Mouse (Mus musculus) liver, postnatal 0 days (tissue): ENCODE measurements around the gene Wdr3. TPM values are rescaled to one million over a fixed set of nuclear protein-coding genes. Genes with fewer than 3 reads are reported as not detected.

Experiments used
- ATAC-seq: fragments of 200-750 bp; cut with Nextera tagmentation; 2 replicates; pipeline ENCODE4 v1.8.0; 2017; ENCODE audit warnings: mild to moderate bottlenecking, moderate library complexity
- DNase-seq: peaks from one replicate; pipeline ENCODE4 v3.0.0-alpha.2; 2016
- H3K27ac ChIP-seq: fragments of 300-500 bp; sonication (generic); 2 replicates; pipeline ENCODE4 v1.5.1; 2014; ENCODE audit warnings: antibody characterized with exemption, moderate library complexity, mild to moderate bottlenecking, low read depth
- H3K27me3 ChIP-seq: fragments of 300-500 bp; sonication (generic); 2 replicates; pipeline ENCODE4 v1.6.1; 2014; ENCODE audit warnings: low read length, control low read depth, mixed read lengths; ENCODE audit not compliant: insufficient read depth
- H3K36me3 ChIP-seq: fragments of 300-500 bp; sonication (generic); replicated peaks from 2 replicates; pipeline ENCODE4 v1.6.1; 2014; ENCODE audit warnings: mild to moderate bottlenecking, control low read depth, low read length, moderate library complexity, mixed read lengths; ENCODE audit not compliant: insufficient read depth
- H3K4me1 ChIP-seq: fragments of 300-500 bp; sonication (generic); 2 replicates; pipeline ENCODE4 v1.6.1; 2014; ENCODE audit warnings: antibody characterized with exemption, mild to moderate bottlenecking, control low read depth; ENCODE audit not compliant: insufficient read depth
- H3K4me2 ChIP-seq: fragments of 300-500 bp; sonication (generic); 2 replicates; pipeline ENCODE4 v1.6.1; 2014; ENCODE audit warnings: low read depth, mild to moderate bottlenecking, low read length, moderate library complexity, mixed read lengths
- H3K4me3 ChIP-seq: fragments of 300-500 bp; sonication (generic); 2 replicates; pipeline ENCODE4 v1.5.1; 2014; ENCODE audit warnings: low read depth, low read length
- H3K9ac ChIP-seq: fragments of 300-500 bp; sonication (generic); replicated peaks from 2 replicates; pipeline ENCODE4 v1.6.1; 2014; ENCODE audit warnings: mild to moderate bottlenecking, moderate library complexity
- H3K9me3 ChIP-seq: fragments of 300-500 bp; sonication (generic); 2 replicates; pipeline ENCODE4 v1.6.1; 2016; ENCODE audit warnings: mild to moderate bottlenecking, control low read depth, low read length, mixed read lengths
- CTCF ChIP-seq: sonication (generic); IDR thresholded peaks from 2 replicates; pipeline ENCODE4 v1.5.1; 2016; ENCODE audit warnings: antibody characterized with exemption, low read depth
- EP300 ChIP-seq: IDR thresholded peaks from 2 replicates; pipeline ENCODE4 v1.6.1; 2016; ENCODE audit warnings: antibody characterized with exemption, low read depth, mild to moderate bottlenecking
- WGBS: fragments of 180-500 bp; shearing (Covaris S2); extraction: QIAGEN DNeasy Blood & Tissue Kit; methylation state at CpG from one replicate; pipeline ENCODE4 v1.1.7; 2014; ENCODE audit not compliant: insufficient replicate concordance; 5-methylcytosine and 5-hydroxymethylcytosine counted together
- polyA plus RNA-seq: library from polyadenylated mRNA; unstranded; fragments of >200 nt; fragmentation: Nextera tagmentation; extraction: Ambion mirVana; gene quantifications from 2 replicates; pipeline ENCODE4 v1.2.1, GENCODE M21; 2015

Wdr3 gene
- polyA plus RNA-seq, 1 experiment from 2014 or later, result 9.8 TPM

- H3K27me3 ChIP-seq, result no peaks in the 10 kb centered on the region
- H3K36me3 ChIP-seq, result no peaks in the 10 kb centered on the region
- H3K4me2 ChIP-seq, result no peak overlapping the region
- no peak overlapping the region for H3K9ac ChIP-seq
- ATAC-seq, result no peak
- no peaks in the 10 kb centered on the region for H3K9me3 ChIP-seq
- no peak overlapping the region for H3K27ac ChIP-seq
- DNase-seq, result no peak
- no peak overlapping the region for H3K4me3 ChIP-seq
- 61% methylated on average over 1 of the region's 1 CpGs for whole genome bisulfite sequencing
- TF ChIP-seq EP300 (no peak), CTCF (no peak)
- H3K4me1 ChIP-seq, result no peaks in the 10 kb centered on the region
Observed at GRCm38 (mm10) chr3:100122445-100122844, 39.8 kb downstream of the Wdr3 start.

GRCm38 (mm10) chr3:100121961-100122360, 40.2 kb downstream of the Wdr3 start:
- Histone ChIP-seq H3K27me3 (no peaks in the 10 kb centered on the region), H3K9ac (no peak overlapping the region), H3K36me3 (no peaks in the 10 kb centered on the region), H3K4me2 (no peak overlapping the region), H3K4me1 (no peaks in the 10 kb centered on the region), H3K4me3 (no peak overlapping the region), H3K27ac (no peak overlapping the region), H3K9me3 (no peaks in the 10 kb centered on the region)
- TF ChIP-seq CTCF (no peak), EP300 (no peak)
- ATAC-seq (no peak), DNase-seq (no peak)
- WGBS, result 49% methylated on average over 2 of the region's 2 CpGs

- Histone ChIP-seq H3K27ac (no peak overlapping the region), H3K4me1 (no peaks in the 10 kb centered on the region), H3K4me3 (no peak overlapping the region), H3K4me2 (no peak overlapping the region), H3K36me3 (no peaks in the 10 kb centered on the region), H3K27me3 (no peaks in the 10 kb centered on the region), H3K9me3 (no peaks in the 10 kb centered on the region), H3K9ac (no peak overlapping the region)
- WGBS, result 82% methylated on average over 2 of the region's 2 CpGs
- DNase-seq (no peak), ATAC-seq (no peak)
- no peak for TF ChIP-seq EP300
- TF ChIP-seq CTCF, result no peak
Observed at GRCm38 (mm10) chr3:100118681-100119080, 43.5 kb downstream of the Wdr3 start.

GRCm38 (mm10) chr3:100106736-100107135, 55.5 kb downstream of the Wdr3 start:
- H3K9me3 ChIP-seq, result no peaks in the 10 kb centered on the region
- no peak overlapping the region for H3K4me2 ChIP-seq
- no peaks in the 10 kb centered on the region for H3K4me1 ChIP-seq
- H3K36me3 ChIP-seq, result no peaks in the 10 kb centered on the region
- no peak for DNase-seq
- no peak for TF ChIP-seq EP300
- TF ChIP-seq CTCF, result no peak
- no peak overlapping the region for H3K4me3 ChIP-seq
- H3K9ac ChIP-seq, result no peak overlapping the region
- WGBS, result 65% methylated on average over 2 of the region's 2 CpGs
- H3K27ac ChIP-seq, result no peak overlapping the region
- no peak for ATAC-seq
- H3K27me3 ChIP-seq, result no peaks in the 10 kb centered on the region

- no peak for ATAC-seq
- WGBS, result 82% methylated on average over 3 of the region's 3 CpGs
- H3K9ac ChIP-seq, result no peak overlapping the region
- H3K27me3 ChIP-seq, result no peaks in the 10 kb centered on the region
- TF ChIP-seq EP300 (no peak), CTCF (no peak)
- DNase-seq, result no peak
- no peaks in the 10 kb centered on the region for H3K9me3 ChIP-seq
- H3K4me3 ChIP-seq, result no peak overlapping the region
- H3K36me3 ChIP-seq, result no peaks in the 10 kb centered on the region
- no peak overlapping the region for H3K4me2 ChIP-seq
- H3K4me1 ChIP-seq, result no peaks in the 10 kb centered on the region
- no peak overlapping the region for H3K27ac ChIP-seq
Observed at GRCm38 (mm10) chr3:100102386-100103092, 59.7 kb downstream of the Wdr3 start.

Other genes with a start within 250 kb of the Wdr3 start
- 16.0 and 17.9 TPM in 2 replicates for gene Gdap2, start within 50 bp of the Wdr3 start, polyA plus RNA-seq